Mouse (Mus musculus) ES-Bruce4 (cell line): ENCODE measurements around the gene Eif2s1. TPM values are rescaled to one million over a fixed set of nuclear protein-coding genes. Genes with fewer than 3 reads are reported as not detected.

ENCODE experiments used
- H3K27ac ChIP-seq: 2 replicates; pipeline ENCODE4 v1.5.1; 2012; ENCODE audit warnings: low read length, inconsistent platforms; ENCODE audit not compliant: insufficient read depth
- H3K27me3 ChIP-seq: 2 replicates; pipeline ENCODE4 v1.6.1; 2012; ENCODE audit warnings: mild to moderate bottlenecking, low read length, inconsistent platforms; ENCODE audit not compliant: control insufficient read depth, poor library complexity, insufficient read depth, severe bottlenecking
- H3K36me3 ChIP-seq: 2 replicates; pipeline ENCODE4 v1.6.1; 2012; ENCODE audit warnings: inconsistent platforms, mild to moderate bottlenecking, low read length, moderate library complexity; ENCODE audit not compliant: control insufficient read depth, poor library complexity, insufficient read depth, severe bottlenecking
- H3K4me1 ChIP-seq: one replicate; pipeline ENCODE4 v1.8.1; 2011; ENCODE audit warnings: low read length; ENCODE audit not compliant: control insufficient read depth, insufficient read depth
- H3K4me3 ChIP-seq: 2 replicates; pipeline ENCODE4 v1.5.1; 2011; ENCODE audit warnings: low read depth, mild to moderate bottlenecking, low read length
- H3K9ac ChIP-seq: 2 replicates; pipeline ENCODE4 v1.6.1; 2012; ENCODE audit warnings: low read depth, mild to moderate bottlenecking, inconsistent platforms; ENCODE audit not compliant: poor library complexity, severe bottlenecking
- H3K9me3 ChIP-seq: replicated peaks from 2 replicates; pipeline ENCODE4 v1.6.1; 2012; ENCODE audit warnings: mild to moderate bottlenecking, low read length, inconsistent platforms; ENCODE audit not compliant: control insufficient read depth, poor library complexity, insufficient read depth, severe bottlenecking
- CTCF ChIP-seq: IDR thresholded peaks from one replicate; pipeline ENCODE4 v1.8.1; 2011; ENCODE audit warnings: low read depth, low read length
- EP300 ChIP-seq: IDR thresholded peaks from 2 replicates; pipeline ENCODE4 v1.6.1; 2011; ENCODE audit warnings: low read depth, low read length; ENCODE audit not compliant: insufficient read depth
- POLR2A ChIP-seq: IDR thresholded peaks from one replicate; pipeline ENCODE4 v1.8.1; 2011; ENCODE audit warnings: low read length; ENCODE audit not compliant: insufficient read depth
- polyA plus RNA-seq: library from polyadenylated mRNA; stranded (reverse); fragments of >200 nt; gene quantifications from 2 replicates; pipeline ENCODE4 v1.2.4, GENCODE M21; 2011; ENCODE audit warnings: low read depth; ENCODE audit not compliant: missing spikeins, insufficient read depth, insufficient read length

Gene Eif2s1
- polyA plus RNA-seq, 1 experiment, result 231 TPM

DNA sequence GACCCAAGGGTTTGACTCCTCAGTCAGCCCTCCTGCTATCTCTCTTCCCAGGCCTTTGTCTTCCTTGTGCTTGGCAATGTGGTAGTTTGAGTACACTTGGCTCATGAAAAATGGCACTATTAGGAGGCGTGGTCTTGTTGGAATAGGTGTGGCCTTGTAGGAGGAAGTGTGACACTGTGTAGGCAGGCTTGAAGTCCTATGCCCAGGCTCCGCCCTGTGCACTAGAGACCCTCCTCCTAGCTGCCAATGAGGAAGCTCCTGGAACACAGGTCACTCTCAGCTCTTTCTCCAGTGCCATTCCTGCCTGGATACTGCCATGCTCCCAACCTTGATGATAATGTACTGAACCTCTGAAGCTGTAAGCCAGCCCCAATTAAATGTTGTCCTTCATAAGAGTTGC lies 29.5 kb downstream of the Eif2s1 start:
- H3K4me1 ChIP-seq, result no peaks in the 10 kb centered on the region
- TF ChIP-seq POLR2A, result no peak
- no peak for TF ChIP-seq CTCF
- no peak for TF ChIP-seq EP300
- H3K4me3 ChIP-seq, result no peak overlapping the region
- no peaks in the 10 kb centered on the region for H3K27me3 ChIP-seq
- H3K9me3 ChIP-seq, result no peaks in the 10 kb centered on the region
- peaks cover 4% of the 10 kb centered on the region; the same call in 1 of the 2 replicates for H3K36me3 ChIP-seq
- H3K9ac ChIP-seq, result no peak overlapping the region
- no peak overlapping the region for H3K27ac ChIP-seq

DNA sequence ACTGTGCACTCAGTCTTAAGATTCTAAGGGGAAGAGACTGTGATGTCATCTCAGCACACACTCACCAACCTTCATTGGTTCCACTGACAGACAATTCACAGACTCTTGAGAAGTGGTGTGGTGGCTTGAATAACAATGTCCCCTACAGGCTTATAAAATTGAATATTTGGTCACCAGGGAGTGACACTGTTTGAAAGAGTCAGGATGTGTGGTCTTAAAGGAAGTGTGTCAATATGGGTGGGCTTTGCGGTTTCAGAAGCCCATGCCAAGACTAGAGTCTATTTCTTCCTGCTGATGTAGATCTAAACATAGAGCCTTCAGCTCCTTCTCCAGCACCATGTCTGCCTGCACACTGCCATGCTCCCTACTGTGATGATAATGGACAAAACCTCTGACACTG lies 36.2 kb downstream of the Eif2s1 start:
- Histone ChIP-seq H3K36me3 (no peaks in the 10 kb centered on the region), H3K27me3 (no peaks in the 10 kb centered on the region), H3K27ac (no peak overlapping the region), H3K9ac (no peak overlapping the region), H3K9me3 (no peaks in the 10 kb centered on the region), H3K4me3 (no peak overlapping the region), H3K4me1 (no peaks in the 10 kb centered on the region)
- TF ChIP-seq CTCF (no peak), EP300 (no peak), POLR2A (no peak)

GRCm38 (mm10) chr12:78901467-78901866 lies 39.8 kb downstream of the Eif2s1 start:
- Histone ChIP-seq H3K27ac (no peak overlapping the region), H3K9me3 (no peaks in the 10 kb centered on the region), H3K4me3 (no peak overlapping the region), H3K4me1 (no peaks in the 10 kb centered on the region), H3K9ac (no peak overlapping the region), H3K27me3 (no peaks in the 10 kb centered on the region), H3K36me3 (no peaks in the 10 kb centered on the region)
- TF ChIP-seq CTCF, result no peak
- no peak for TF ChIP-seq EP300
- no peak for TF ChIP-seq POLR2A

DNA sequence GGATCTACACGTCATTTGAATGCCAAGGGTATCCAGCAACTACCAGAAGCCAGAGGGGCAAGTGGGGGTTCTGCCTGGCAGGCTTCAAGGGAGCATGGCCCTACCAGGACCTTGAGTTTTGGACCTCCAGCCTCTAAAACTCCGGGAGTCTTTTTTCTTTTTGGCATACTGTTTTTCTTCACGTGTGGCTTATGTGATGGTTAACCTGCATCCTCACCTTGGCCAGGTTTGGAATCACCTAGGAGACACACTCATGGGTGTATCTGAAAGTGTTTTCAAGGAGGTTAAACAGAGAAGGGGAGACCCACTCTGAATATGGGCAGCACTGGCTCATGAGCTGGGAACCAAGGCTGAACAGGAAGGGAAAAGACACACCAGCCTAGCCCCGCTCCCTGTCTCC lies 41.7 kb downstream of the Eif2s1 start:
- Histone ChIP-seq H3K36me3 (no peaks in the 10 kb centered on the region), H3K4me1 (no peaks in the 10 kb centered on the region), H3K27me3 (no peaks in the 10 kb centered on the region), H3K27ac (no peak overlapping the region), H3K9me3 (no peaks in the 10 kb centered on the region), H3K9ac (no peak overlapping the region), H3K4me3 (no peak overlapping the region)
- no peak for TF ChIP-seq POLR2A
- no peak for TF ChIP-seq CTCF
- no peak for TF ChIP-seq EP300

GRCm38 (mm10) chr12:78904499-78904898 lies 42.9 kb downstream of the Eif2s1 start:
- Histone ChIP-seq H3K9ac (no peak overlapping the region), H3K27ac (no peak overlapping the region), H3K4me3 (no peak overlapping the region), H3K27me3 (no peaks in the 10 kb centered on the region), H3K36me3 (no peaks in the 10 kb centered on the region), H3K4me1 (no peaks in the 10 kb centered on the region), H3K9me3 (peaks cover 7% of the 10 kb centered on the region; the same call in 1 of the 2 replicates)
- TF ChIP-seq EP300, result no peak
- no peak for TF ChIP-seq CTCF
- TF ChIP-seq POLR2A, result no peak

DNA sequence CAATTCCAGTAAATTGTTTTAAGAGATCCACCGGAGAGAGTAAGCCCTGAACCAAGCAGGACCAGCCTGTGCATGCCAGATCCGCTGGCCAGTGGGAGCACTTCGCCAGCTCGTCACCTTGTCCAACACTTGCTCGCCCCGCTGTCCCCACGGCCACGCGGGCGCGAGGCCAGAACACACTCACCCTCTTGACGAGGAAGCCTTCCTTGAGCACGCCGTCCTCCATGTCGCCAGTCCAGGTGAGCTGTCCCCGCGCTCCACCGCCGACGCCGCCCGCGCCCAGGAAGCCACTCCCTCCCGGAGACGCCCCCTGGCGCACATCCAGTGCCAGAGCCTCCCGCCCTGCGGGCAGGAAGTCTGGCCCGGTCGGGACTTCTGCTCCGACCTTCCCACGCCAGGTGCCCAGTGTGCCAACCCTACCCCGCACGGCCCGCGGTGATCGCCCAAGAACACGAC lies 45.1 kb downstream of the Eif2s1 start, which contains the start of gene Plek2:
TSS of gene Plek2 (minus strand) at position 258 of the 456 bp plus-strand sequence.
- H3K36me3 ChIP-seq, result no peaks in the 10 kb centered on the region
- H3K9me3 ChIP-seq, result peaks cover 7% of the 10 kb centered on the region; the same call in 1 of the 2 replicates
- no peaks in the 10 kb centered on the region for H3K27me3 ChIP-seq
- TF ChIP-seq CTCF (peak; percentile 20), POLR2A (no peak)
- H3K4me3 ChIP-seq, result peak within 1 kb of the TSS; percentile 64
- H3K4me1 ChIP-seq, result peaks cover 2% of the 10 kb centered on the region
- H3K27ac ChIP-seq, result no peak within 1 kb of the TSS
- 0 out of 2 replicates have a peak within 1 kb of the TSS, but pooled peaks have one; percentile 3 for H3K9ac ChIP-seq
